Mouse (Mus musculus): ENCODE measurements around the gene Ebf4. TPM values are rescaled to one million over a fixed set of nuclear protein-coding genes. Genes with fewer than 3 reads are reported as not detected.
"Not testable (repeated sequence)": the region's sequence is repeated elsewhere in the genome, so short reads cannot be mapped to it uniquely, and the experiment has no call there.

Gene Ebf4
- polyA plus RNA-seq, 1 experiment from 2014 or later, result 0.93 TPM

GRCm38 (mm10) chr2:130358852-130359251 lies 63.9 kb downstream of the Ebf4 start:
- H3K36me3 ChIP-seq (ENCODE audit: control insufficient read depth, insufficient read depth, low read length), result no peaks in the 10 kb centered on the region
- H3K9ac ChIP-seq (ENCODE audit: low read length), result no peak overlapping the region
- 8% methylated on average over 5 of the region's 5 CpGs for WGBS
- H3K4me3 ChIP-seq (ENCODE audit: control insufficient read depth in 1 of 2, insufficient read depth in 1 of 2, low read depth in 1 of 2, low read length in 2 of 2), result no peak overlapping the region
- peaks cover 63% of the 10 kb centered on the region for H3K27me3 ChIP-seq (ENCODE audit: control insufficient read depth, insufficient read depth, low read length)
- H3K27ac ChIP-seq (replicated peaks in 1 of 2; ENCODE audit: control insufficient read depth in 1 of 2, insufficient read depth in 1 of 2, low read depth in 2 of 2, low read length in 2 of 2), result no peak overlapping the region
- no peak for ATAC-seq (ENCODE audit: insufficient number of reproducible peaks, insufficient read depth, low FRiP score, low read depth)
- H3K4me1 ChIP-seq (ENCODE audit: control insufficient read depth in 2 of 2, insufficient read depth in 2 of 2, low read length in 2 of 2), result no peaks in the 10 kb centered on the region
- H3K9me3 ChIP-seq (ENCODE audit: control insufficient read depth, low read length), result no peaks in the 10 kb centered on the region
- H3K4me2 ChIP-seq (ENCODE audit: low read length), result no peak overlapping the region

GRCm38 (mm10) chr2:130362511-130363026 lies 67.6 kb downstream of the Ebf4 start:
- 4% methylated on average over 14 of the region's 14 CpGs for WGBS
- H3K4me1 ChIP-seq (ENCODE audit: control insufficient read depth in 2 of 2, insufficient read depth in 2 of 2, low read length in 2 of 2), result peaks cover 0 to 6% of the 10 kb centered on the region in 2 experiments; a peak in 1 of 4 replicates
- H3K27ac ChIP-seq (replicated peaks in 1 of 2; ENCODE audit: control insufficient read depth in 1 of 2, insufficient read depth in 1 of 2, low read depth in 2 of 2, low read length in 2 of 2), result no peak overlapping the region
- ATAC-seq (ENCODE audit: insufficient number of reproducible peaks, insufficient read depth, low FRiP score, low read depth), result no peak
- H3K36me3 ChIP-seq (ENCODE audit: control insufficient read depth, insufficient read depth, low read length), result no peaks in the 10 kb centered on the region
- H3K9me3 ChIP-seq (ENCODE audit: control insufficient read depth, low read length), result no peaks in the 10 kb centered on the region
- no peak overlapping the region for H3K9ac ChIP-seq (ENCODE audit: low read length)
- H3K27me3 ChIP-seq (ENCODE audit: control insufficient read depth, insufficient read depth, low read length), result peaks cover 74% of the 10 kb centered on the region
- H3K4me3 ChIP-seq (ENCODE audit: control insufficient read depth in 1 of 2, insufficient read depth in 1 of 2, low read depth in 1 of 2, low read length in 2 of 2), result no peak overlapping the region
- no peak overlapping the region for H3K4me2 ChIP-seq (ENCODE audit: low read length)

- WGBS, result 6% methylated on average over 29 of the region's 30 CpGs
- peaks cover 45% of the 10 kb centered on the region for H3K27me3 ChIP-seq (ENCODE audit: control insufficient read depth, insufficient read depth, low read length)
- ATAC-seq (ENCODE audit: insufficient number of reproducible peaks, insufficient read depth, low FRiP score, low read depth), result no peak
- no peaks in the 10 kb centered on the region for H3K36me3 ChIP-seq (ENCODE audit: control insufficient read depth, insufficient read depth, low read length)
- H3K4me3 ChIP-seq (ENCODE audit: control insufficient read depth in 1 of 2, insufficient read depth in 1 of 2, low read depth in 1 of 2, low read length in 2 of 2), result peak overlapping the region; percentile 48 to 53
- H3K9me3 ChIP-seq (ENCODE audit: control insufficient read depth, low read length), result no peaks in the 10 kb centered on the region
- peak overlapping the region; percentile 76 for H3K4me2 ChIP-seq (ENCODE audit: low read length)
- no peak overlapping the region for H3K27ac ChIP-seq (replicated peaks in 1 of 2; ENCODE audit: control insufficient read depth in 1 of 2, insufficient read depth in 1 of 2, low read depth in 2 of 2, low read length in 2 of 2)
- H3K9ac ChIP-seq (ENCODE audit: low read length), result peak overlapping the region; percentile 69
- H3K4me1 ChIP-seq (ENCODE audit: control insufficient read depth in 2 of 2, insufficient read depth in 2 of 2, low read length in 2 of 2), result peaks cover 0 to 6% of the 10 kb centered on the region in 2 experiments; a peak in 1 of 4 replicates
Measured at GRCm38 (mm10) chr2:130365211-130366094, 70.5 kb downstream of the Ebf4 start.

- H3K9me3 ChIP-seq (ENCODE audit: control insufficient read depth, low read length), result no peaks in the 10 kb centered on the region
- no peak overlapping the region for H3K9ac ChIP-seq (ENCODE audit: low read length)
- H3K27ac ChIP-seq (replicated peaks in 1 of 2; ENCODE audit: control insufficient read depth in 1 of 2, insufficient read depth in 1 of 2, low read depth in 2 of 2, low read length in 2 of 2), result no peak overlapping the region
- H3K4me1 ChIP-seq (ENCODE audit: control insufficient read depth in 2 of 2, insufficient read depth in 2 of 2, low read length in 2 of 2), result peaks cover 0 to 6% of the 10 kb centered on the region in 2 experiments; a peak in 1 of 4 replicates
- ATAC-seq (ENCODE audit: insufficient number of reproducible peaks, insufficient read depth, low FRiP score, low read depth), result no peak
- H3K27me3 ChIP-seq (ENCODE audit: control insufficient read depth, insufficient read depth, low read length), result peaks cover 25% of the 10 kb centered on the region
- H3K4me3 ChIP-seq (ENCODE audit: control insufficient read depth in 1 of 2, insufficient read depth in 1 of 2, low read depth in 1 of 2, low read length in 2 of 2), result no peak overlapping the region
- H3K4me2 ChIP-seq (ENCODE audit: low read length), result no peak overlapping the region
- no peaks in the 10 kb centered on the region for H3K36me3 ChIP-seq (ENCODE audit: control insufficient read depth, insufficient read depth, low read length)
- 57% methylated on average over 4 of the region's 4 CpGs for WGBS
Measured at GRCm38 (mm10) chr2:130367386-130367785, 72.4 kb downstream of the Ebf4 start.

DNA sequence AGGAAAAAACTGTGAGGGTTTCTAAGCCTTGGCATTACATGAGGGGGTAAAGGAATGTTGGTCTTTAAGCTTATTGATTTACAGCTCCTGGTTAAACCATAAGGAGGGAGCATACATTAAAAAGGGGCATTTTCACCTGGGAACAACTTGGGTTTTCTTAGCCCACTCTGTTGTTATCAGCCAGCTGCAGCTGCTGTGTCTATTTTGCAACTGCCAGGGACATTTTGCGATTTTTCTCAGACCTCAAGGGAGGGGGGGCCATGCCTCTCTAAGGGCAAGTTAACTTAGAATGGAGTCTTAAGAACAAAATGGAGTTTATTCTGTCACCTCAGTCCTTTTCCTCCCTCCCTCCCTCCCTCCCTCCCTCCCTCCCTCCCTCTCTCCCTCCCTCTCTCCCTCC lies 78.1 kb downstream of the Ebf4 start:
- not testable (repeated sequence) for H3K27me3 ChIP-seq (ENCODE audit: control insufficient read depth, insufficient read depth, low read length); H3K9me3 ChIP-seq (ENCODE audit: control insufficient read depth, low read length); H3K9ac ChIP-seq (ENCODE audit: low read length); ATAC-seq (ENCODE audit: insufficient number of reproducible peaks, insufficient read depth, low FRiP score, low read depth); H3K36me3 ChIP-seq (ENCODE audit: control insufficient read depth, insufficient read depth, low read length); H3K27ac ChIP-seq (replicated peaks in 1 of 2; ENCODE audit: control insufficient read depth in 1 of 2, insufficient read depth in 1 of 2, low read depth in 2 of 2, low read length in 2 of 2); H3K4me1 ChIP-seq (ENCODE audit: control insufficient read depth in 2 of 2, insufficient read depth in 2 of 2, low read length in 2 of 2); H3K4me2 ChIP-seq (ENCODE audit: low read length); H3K4me3 ChIP-seq (ENCODE audit: control insufficient read depth in 1 of 2, insufficient read depth in 1 of 2, low read depth in 1 of 2, low read length in 2 of 2)
- 38% methylated on average over 1 of the region's 1 CpGs for WGBS

GRCm38 (mm10) chr2:130374951-130375350 lies 80.0 kb downstream of the Ebf4 start:
- Histone ChIP-seq H3K4me1 (ENCODE audit: control insufficient read depth in 2 of 2, insufficient read depth in 2 of 2, low read length in 2 of 2) (no peaks in the 10 kb centered on the region), H3K4me2 (ENCODE audit: low read length) (no peak overlapping the region), H3K9ac (ENCODE audit: low read length) (no peak overlapping the region), H3K27me3 (ENCODE audit: control insufficient read depth, insufficient read depth, low read length) (no peaks in the 10 kb centered on the region; the same call in 1 of the 2 replicates), H3K27ac (replicated peaks in 1 of 2; ENCODE audit: control insufficient read depth in 1 of 2, insufficient read depth in 1 of 2, low read depth in 2 of 2, low read length in 2 of 2) (no peak overlapping the region), H3K9me3 (ENCODE audit: control insufficient read depth, low read length) (no peaks in the 10 kb centered on the region), H3K4me3 (ENCODE audit: control insufficient read depth in 1 of 2, insufficient read depth in 1 of 2, low read depth in 1 of 2, low read length in 2 of 2) (no peak overlapping the region), H3K36me3 (ENCODE audit: control insufficient read depth, insufficient read depth, low read length) (no peaks in the 10 kb centered on the region)
- ATAC-seq (ENCODE audit: insufficient number of reproducible peaks, insufficient read depth, low FRiP score, low read depth), result no peak
- 70% methylated on average over 4 of the region's 4 CpGs for WGBS

- Histone ChIP-seq H3K27me3 (ENCODE audit: control insufficient read depth, insufficient read depth, low read length) (peaks cover 4% of the 10 kb centered on the region; the same call in 1 of the 2 replicates), H3K9ac (ENCODE audit: low read length) (no peak overlapping the region), H3K27ac (replicated peaks in 1 of 2; ENCODE audit: control insufficient read depth in 1 of 2, insufficient read depth in 1 of 2, low read depth in 2 of 2, low read length in 2 of 2) (no peak overlapping the region), H3K4me2 (ENCODE audit: low read length) (no peak overlapping the region), H3K9me3 (ENCODE audit: control insufficient read depth, low read length) (no peaks in the 10 kb centered on the region), H3K4me1 (ENCODE audit: control insufficient read depth in 2 of 2, insufficient read depth in 2 of 2, low read length in 2 of 2) (no peaks in the 10 kb centered on the region), H3K36me3 (ENCODE audit: control insufficient read depth, insufficient read depth, low read length) (no peaks in the 10 kb centered on the region), H3K4me3 (ENCODE audit: control insufficient read depth in 1 of 2, insufficient read depth in 1 of 2, low read depth in 1 of 2, low read length in 2 of 2) (no peak overlapping the region)
- no peak for ATAC-seq (ENCODE audit: insufficient number of reproducible peaks, insufficient read depth, low FRiP score, low read depth)
- WGBS, result 67% methylated on average over 3 of the region's 3 CpGs
Measured at GRCm38 (mm10) chr2:130383205-130383604, 88.2 kb downstream of the Ebf4 start.
